Mouse (Mus musculus) kidney, embryonic 16.5 days (tissue): ENCODE measurements around the gene Rnasek. TPM values are rescaled to one million over a fixed set of nuclear protein-coding genes. Genes with fewer than 3 reads are reported as not detected.
A peak's percentile ranks its signal among the peaks of the same experiment; 100 is the strongest.

ENCODE experiments used
- ATAC-seq: fragments of 200-750 bp; cut with Nextera tagmentation; 2 replicates; pipeline ENCODE4 v1.8.0; 2017; ENCODE audit warnings: moderate TSS enrichment; ENCODE audit not compliant: low FRiP score, low TSS enrichment
- H3K27ac ChIP-seq: fragments of 300-500 bp; sonication (generic); 2 replicates; pipeline ENCODE4 v1.5.1; 2014; ENCODE audit warnings: low read length
- H3K27me3 ChIP-seq: fragments of 300-500 bp; sonication (generic); 2 replicates; pipeline ENCODE4 v1.6.1; 2014; ENCODE audit warnings: low read length, control low read depth, mixed read lengths; ENCODE audit not compliant: insufficient read depth
- H3K36me3 ChIP-seq: fragments of 300-500 bp; sonication (generic); 2 replicates; pipeline ENCODE4 v1.6.1; 2014; ENCODE audit warnings: low read length, control low read depth, mixed read lengths; ENCODE audit not compliant: insufficient read depth
- H3K4me1 ChIP-seq: fragments of 300-500 bp; sonication (generic); 2 replicates; pipeline ENCODE4 v1.6.1; 2014; ENCODE audit warnings: low read length, control low read depth, mixed read lengths; ENCODE audit not compliant: insufficient read depth
- H3K4me2 ChIP-seq: fragments of 300-500 bp; sonication (generic); replicated peaks from 2 replicates; pipeline ENCODE4 v1.6.1; 2014; ENCODE audit warnings: low read depth, low read length
- H3K4me3 ChIP-seq: fragments of 300-500 bp; sonication (generic); 2 replicates; pipeline ENCODE4 v1.5.1; 2014; ENCODE audit warnings: mild to moderate bottlenecking, low read length
- H3K9ac ChIP-seq: fragments of 300-500 bp; sonication (generic); replicated peaks from 2 replicates; pipeline ENCODE4 v1.6.1; 2014; ENCODE audit warnings: low read length
- H3K9me3 ChIP-seq: fragments of 300-500 bp; sonication (generic); 2 replicates; pipeline ENCODE4 v1.6.1; 2016; ENCODE audit warnings: low read length, control low read depth
- WGBS: fragments of 180-500 bp; shearing (Covaris S2); extraction: QIAGEN DNeasy Blood & Tissue Kit; methylation state at CpG from one replicate; pipeline ENCODE4 v1.1.7; 2014; 5-methylcytosine and 5-hydroxymethylcytosine counted together
- polyA plus RNA-seq: library from polyadenylated mRNA; unstranded; fragments of >200 nt; fragmentation: Nextera tagmentation; extraction: Ambion mirVana; gene quantifications from 2 replicates; pipeline ENCODE4 v1.2.1, GENCODE M21; 2015

Rnasek gene
- polyA plus RNA-seq, 1 experiment from 2014 or later: 235 TPM

DNA sequence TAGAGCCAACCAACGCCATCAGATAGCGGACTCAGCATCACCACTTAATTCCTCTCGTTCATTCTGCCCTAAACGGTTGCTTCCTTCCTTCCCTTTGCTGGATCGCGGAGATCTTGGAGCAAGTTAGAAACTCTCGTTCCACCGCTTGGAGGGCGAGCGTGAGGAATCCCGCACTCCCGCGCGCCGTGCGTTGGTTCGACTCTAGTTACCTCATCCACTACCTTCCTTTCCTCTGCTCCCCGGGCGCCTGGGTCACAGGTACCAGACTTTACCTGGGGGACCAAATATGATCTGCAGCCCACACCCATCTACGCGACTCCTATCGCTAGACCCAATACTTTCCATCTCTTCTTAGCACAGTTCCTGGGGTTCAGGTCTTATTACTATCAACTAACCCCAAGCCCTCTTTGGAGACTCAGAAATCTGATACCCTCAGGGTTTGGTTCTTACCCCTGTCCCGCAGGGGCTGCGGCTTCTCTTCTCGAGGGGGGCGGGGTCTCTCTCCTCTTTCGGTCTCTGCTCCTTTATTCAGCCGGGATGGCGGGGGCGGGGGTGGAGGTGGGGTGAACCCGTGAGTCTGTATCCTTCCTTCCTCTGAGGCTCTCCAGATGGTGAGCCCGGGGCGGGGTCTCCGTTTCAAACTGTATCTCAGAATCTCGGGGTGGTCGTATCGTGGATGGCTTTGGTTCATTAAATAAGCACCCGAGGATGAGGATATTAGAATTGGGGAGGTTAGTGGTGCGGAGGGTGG is 10.2 kb downstream of the Rnasek start, which contains the start of gene Bcl6b:
Bcl6b (minus strand) TSS at position 539 of the 751 bp plus-strand sequence.
- peaks cover 49% of the 10 kb centered on the region for H3K27me3 ChIP-seq

DNA sequence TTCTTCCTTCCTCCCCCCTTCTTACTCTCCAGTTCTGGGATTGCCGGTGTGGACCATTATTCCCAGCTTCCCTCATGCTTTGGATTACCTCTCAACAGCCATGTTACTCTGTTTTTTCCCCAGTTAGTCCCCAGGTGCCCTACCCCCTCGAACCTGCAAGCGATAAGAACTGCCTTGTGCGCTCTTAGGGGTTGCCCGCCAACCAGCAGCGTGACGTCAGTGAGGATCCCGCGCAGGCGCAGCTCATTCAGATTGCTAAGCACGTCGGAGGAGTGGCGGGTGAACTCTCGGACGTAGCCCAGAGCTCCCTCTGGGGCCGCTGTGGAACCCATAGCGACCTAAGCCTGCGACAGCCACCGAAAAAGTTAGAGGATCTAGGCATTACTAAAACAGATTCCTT is 10.8 kb downstream of the Rnasek start:
- H3K4me1 ChIP-seq: peaks cover 34% of the 10 kb centered on the region
- H3K36me3 ChIP-seq: no peaks in the 10 kb centered on the region
- 0 out of 2 replicates have a peak, but pooled peaks have one; percentile 24 for ATAC-seq
- peak overlapping the region; percentile 56 for H3K4me2 ChIP-seq
- peak overlapping the region; percentile 46 for H3K27ac ChIP-seq
- no peaks in the 10 kb centered on the region for H3K9me3 ChIP-seq
- WGBS: under 1% methylated on average over 19 of the region's 19 CpGs
- peaks cover 49% of the 10 kb centered on the region for H3K27me3 ChIP-seq
- peak overlapping the region; percentile 48 for H3K4me3 ChIP-seq
- H3K9ac ChIP-seq: peak overlapping the region; percentile 69

More for the DNA sequence above, 10.2 kb downstream of the Rnasek start, which contains the start of gene Bcl6b:
- WGBS: under 1% methylated on average over 39 of the region's 39 CpGs
- no peaks in the 10 kb centered on the region for H3K9me3 ChIP-seq
- H3K27ac ChIP-seq: peak within 1 kb of the TSS; percentile 82
- peak; percentile 11; the same call in 1 of the 2 replicates for ATAC-seq
- H3K4me1 ChIP-seq: peaks cover 38% of the 10 kb centered on the region
- H3K36me3 ChIP-seq: no peaks in the 10 kb centered on the region; the same call in 1 of the 2 replicates
- H3K4me2 ChIP-seq: peak within 1 kb of the TSS; percentile 56
- peak within 1 kb of the TSS; percentile 69 for H3K9ac ChIP-seq
- peak within 1 kb of the TSS; percentile 48 for H3K4me3 ChIP-seq

DNA sequence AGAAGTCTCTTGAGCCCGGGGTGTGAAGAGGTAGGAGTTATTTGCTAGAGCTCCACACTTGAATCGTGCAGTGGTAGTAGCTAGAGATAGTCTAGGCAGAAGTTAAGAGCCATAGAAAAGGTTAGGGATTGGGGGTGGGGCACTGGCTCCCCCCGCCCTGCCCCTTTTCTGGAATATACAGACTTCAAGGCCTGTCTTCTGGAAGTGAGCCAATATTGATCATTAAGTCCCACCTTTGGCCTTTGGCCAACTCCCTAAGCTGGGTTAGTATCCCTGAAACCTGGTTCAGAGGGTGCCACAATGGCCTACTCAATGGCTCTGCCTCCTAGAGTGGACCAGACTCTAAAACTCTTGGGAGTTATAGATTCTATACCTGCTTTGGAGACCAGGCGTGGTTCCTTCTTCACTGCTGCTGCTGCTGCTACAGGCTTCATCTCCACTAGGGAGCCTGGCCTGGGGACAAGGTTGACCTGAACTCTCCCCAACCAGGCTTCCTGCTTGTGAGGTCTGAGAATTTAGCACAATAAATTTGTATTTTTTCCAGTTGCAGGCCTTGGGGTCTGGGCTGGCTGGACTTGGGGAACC is 11.9 kb downstream of the Rnasek start:
- WGBS: 81% methylated on average over 4 of the region's 4 CpGs
- no peaks in the 10 kb centered on the region for H3K9me3 ChIP-seq
- H3K27ac ChIP-seq: no peak overlapping the region
- H3K4me1 ChIP-seq: peaks cover 24% of the 10 kb centered on the region
- peak overlapping the region; percentile 56 for H3K4me2 ChIP-seq
- peaks cover 49% of the 10 kb centered on the region for H3K27me3 ChIP-seq
- H3K4me3 ChIP-seq: peak overlapping the region; percentile 48
- H3K9ac ChIP-seq: peak overlapping the region; percentile 69
- ATAC-seq: no peak
- no peaks in the 10 kb centered on the region for H3K36me3 ChIP-seq

DNA sequence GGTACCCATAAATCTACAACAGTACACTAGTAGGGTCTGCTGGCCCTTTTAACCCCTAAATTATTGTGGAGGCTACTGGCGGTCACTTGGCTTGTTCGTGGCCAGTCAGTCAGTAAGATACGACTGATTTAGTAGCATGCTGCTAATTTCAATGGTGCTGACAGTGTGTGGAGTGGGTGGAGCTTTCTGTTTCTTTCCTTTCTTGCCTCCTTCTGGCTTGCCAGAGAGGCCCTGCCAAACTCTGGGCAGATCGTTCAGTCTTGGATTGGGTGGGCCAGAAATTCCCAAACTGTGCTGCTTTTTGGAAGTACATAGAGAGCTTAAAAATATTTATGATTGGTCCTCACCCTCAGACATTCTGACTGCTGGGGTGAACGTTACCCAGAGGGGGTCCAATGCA is 12.5 kb downstream of the Rnasek start:
- Histone ChIP-seq H3K27me3 (peaks cover 51% of the 10 kb centered on the region), H3K9ac (peak overlapping the region; percentile 69)

DNA sequence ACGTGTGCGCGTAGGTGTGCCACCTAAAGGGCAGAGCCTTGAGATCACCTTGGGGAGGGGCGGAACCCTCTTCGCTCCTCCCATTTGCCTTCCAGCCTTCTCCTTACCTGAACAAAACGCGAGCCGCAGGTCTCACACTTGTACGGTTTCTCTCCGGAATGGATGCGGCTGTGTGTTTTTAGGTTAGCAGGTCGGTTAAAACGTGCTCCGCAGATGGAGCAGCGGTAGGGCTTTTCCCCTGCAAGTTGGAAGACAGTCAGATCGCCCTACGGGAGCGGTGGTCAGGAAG is 13.1 kb downstream of the Rnasek start:
- Histone ChIP-seq H3K27ac (peak overlapping the region; percentile 7; the same call in 1 of the 2 replicates), H3K9me3 (no peaks in the 10 kb centered on the region), H3K27me3 (peaks cover 55% of the 10 kb centered on the region), H3K9ac (peak overlapping the region; percentile 69), H3K4me1 (peaks cover 25% of the 10 kb centered on the region), H3K4me3 (peak overlapping the region; percentile 48), H3K4me2 (peak overlapping the region; percentile 56), H3K36me3 (no peaks in the 10 kb centered on the region)
- 6% methylated on average over 18 of the region's 18 CpGs for WGBS
- ATAC-seq: no peak

More for the DNA sequence above, 12.5 kb downstream of the Rnasek start:
- 23% methylated on average over 5 of the region's 5 CpGs for WGBS
- ATAC-seq: no peak
- H3K4me1 ChIP-seq: peaks cover 21% of the 10 kb centered on the region
- H3K4me3 ChIP-seq: peak overlapping the region; percentile 48
- no peaks in the 10 kb centered on the region for H3K9me3 ChIP-seq
- peak overlapping the region; percentile 56 for H3K4me2 ChIP-seq
- no peak overlapping the region for H3K27ac ChIP-seq
- H3K36me3 ChIP-seq: no peaks in the 10 kb centered on the region

DNA sequence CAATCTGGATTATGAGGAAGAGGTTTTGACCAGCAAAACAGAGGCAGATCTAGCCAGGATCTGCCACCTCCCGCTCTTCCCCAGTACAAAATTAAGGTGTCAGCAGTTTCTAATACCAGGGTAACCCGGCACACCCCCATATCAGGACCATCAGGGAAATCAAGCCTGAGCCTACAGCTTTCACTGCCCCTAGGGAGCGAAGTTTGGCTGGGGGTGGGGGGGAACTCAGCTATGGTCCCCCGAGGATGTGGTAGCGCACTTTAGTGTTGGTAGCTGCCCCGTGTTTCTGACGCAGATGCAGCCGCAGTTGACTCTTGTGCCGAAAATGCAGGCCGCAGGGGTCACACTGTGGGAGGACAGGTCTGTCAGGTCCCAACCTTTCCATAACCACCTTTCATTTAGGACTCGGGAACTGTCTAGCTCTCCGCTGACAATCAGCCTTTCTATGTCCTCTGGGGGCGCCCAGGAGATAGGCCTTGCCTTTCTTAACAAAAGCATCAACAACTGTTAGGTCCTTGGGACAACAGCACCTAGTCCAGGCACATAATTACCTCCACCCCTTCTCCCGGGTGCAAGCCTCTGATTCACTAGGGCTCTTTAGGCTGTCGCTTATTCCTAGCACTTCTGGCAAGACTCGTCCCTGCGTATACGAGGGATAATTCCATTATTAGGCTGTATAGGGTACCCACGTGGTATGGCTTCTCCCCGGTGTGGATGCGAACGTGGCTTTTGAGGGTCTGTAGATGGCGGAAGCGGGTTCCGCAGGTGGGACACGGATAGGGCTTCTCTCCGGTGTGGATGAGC is 13.6 kb downstream of the Rnasek start:
- H3K36me3 ChIP-seq: no peaks in the 10 kb centered on the region
- ATAC-seq: no peak
- H3K4me3 ChIP-seq: peak overlapping the region; percentile 48
- H3K4me2 ChIP-seq: peak overlapping the region; percentile 56
- peak overlapping the region; percentile 69 for H3K9ac ChIP-seq
- peak overlapping the region; percentile 23 for H3K27ac ChIP-seq
- 17% methylated on average over 27 of the region's 27 CpGs for WGBS
- H3K27me3 ChIP-seq: peaks cover 55% of the 10 kb centered on the region
- peaks cover 25% of the 10 kb centered on the region for H3K4me1 ChIP-seq
- H3K9me3 ChIP-seq: no peaks in the 10 kb centered on the region

DNA sequence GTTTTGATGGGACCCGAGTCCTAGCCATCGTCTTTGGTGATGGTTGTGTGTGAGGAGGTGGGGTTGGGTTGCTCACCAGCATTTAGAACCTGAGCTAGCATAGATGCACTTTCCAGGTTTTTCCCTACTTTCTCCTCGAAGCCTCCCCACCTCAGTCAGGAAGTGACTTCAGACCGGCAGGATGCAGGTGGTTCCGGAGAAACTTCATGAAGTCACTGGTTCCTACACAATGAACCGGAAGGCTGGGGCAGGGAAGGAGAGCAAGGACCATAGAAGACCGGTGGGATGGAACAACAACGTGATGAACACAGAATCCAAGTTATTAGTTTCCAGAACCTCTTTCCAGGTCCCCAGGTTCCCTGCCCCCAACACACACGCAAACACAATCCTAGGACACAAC is 15.9 kb downstream of the Rnasek start:
- 76% methylated on average over 9 of the region's 9 CpGs for WGBS
- peaks cover 24% of the 10 kb centered on the region for H3K4me1 ChIP-seq
- 0 out of 2 replicates have a peak overlapping the region, but pooled peaks have one; percentile 5 for H3K9ac ChIP-seq
- ATAC-seq: no peak
- peak overlapping the region; percentile 67 for H3K27ac ChIP-seq
- H3K27me3 ChIP-seq: peaks cover 40% of the 10 kb centered on the region
- H3K4me2 ChIP-seq: peak overlapping the region; percentile 56; the same call in 1 of the 2 replicates
- H3K9me3 ChIP-seq: no peaks in the 10 kb centered on the region
- no peak overlapping the region for H3K4me3 ChIP-seq
- H3K36me3 ChIP-seq: no peaks in the 10 kb centered on the region

DNA sequence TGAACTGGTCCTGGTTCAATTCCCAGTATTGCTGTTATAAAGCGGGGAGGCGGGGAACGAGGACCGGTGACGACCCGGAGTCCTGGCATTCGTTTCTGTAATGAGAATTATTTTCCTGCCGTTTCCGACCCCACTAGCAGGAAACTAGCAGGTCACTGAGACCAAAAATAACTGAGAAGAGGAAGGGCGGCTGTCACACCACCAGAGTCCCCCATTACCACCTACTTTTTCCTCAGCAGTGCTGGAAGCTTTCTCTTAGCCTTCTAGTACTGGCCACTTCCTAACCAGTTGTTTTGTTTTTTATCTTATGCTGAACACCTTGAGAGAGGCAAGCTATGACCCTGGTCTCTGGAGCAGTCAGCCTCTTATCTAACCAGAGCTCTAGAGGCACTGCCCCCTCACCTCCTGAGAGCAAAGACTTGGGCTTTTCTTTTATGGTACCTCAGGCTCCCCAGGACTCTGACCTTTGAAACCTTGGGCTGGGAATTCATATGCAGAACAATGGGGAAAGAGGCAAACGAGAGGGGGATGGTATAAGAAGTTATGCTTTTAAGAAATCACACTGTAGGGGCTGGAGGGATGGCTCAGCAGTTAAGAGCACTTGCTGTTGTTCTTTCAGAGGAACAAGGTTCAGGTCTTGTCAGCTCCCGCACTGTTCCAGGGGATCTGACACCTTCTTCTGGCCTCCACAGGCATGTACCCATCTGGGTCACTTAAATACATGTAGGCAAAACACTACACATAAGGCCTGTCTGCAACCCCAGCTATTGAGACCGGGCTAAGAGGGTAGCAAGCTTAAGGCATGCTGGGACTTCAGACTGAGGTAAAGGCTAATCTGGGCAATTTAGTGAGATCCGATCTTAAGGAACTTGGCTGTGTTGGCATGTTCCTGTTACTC is 17.8 kb downstream of the Rnasek start:
- ATAC-seq: no peak; the same call in 1 of the 2 replicates

More for the DNA sequence above, 17.8 kb downstream of the Rnasek start:
- Histone ChIP-seq H3K4me3 (peak overlapping the region; percentile 53), H3K9ac (peak overlapping the region; percentile 50), H3K36me3 (no peaks in the 10 kb centered on the region), H3K27ac (peak overlapping the region; percentile 73), H3K4me2 (peak overlapping the region; percentile 72), H3K27me3 (peaks cover 25% of the 10 kb centered on the region), H3K4me1 (peaks cover 27% of the 10 kb centered on the region), H3K9me3 (no peaks in the 10 kb centered on the region)
- WGBS: 13% methylated on average over 14 of the region's 14 CpGs
